Mouse (Mus musculus): Measurements from ENCODE around the gene Pef1.

GRCm38 (mm10) chr4:130107444-130108131 lies 5.2 kb downstream of the Pef1 start:
- TF ChIP-seq POLR2A (IDR thresholded peaks at IDR 0.05; ENCODE audit: insufficient read depth, low read length) (no peak), CTCF (IDR thresholded peaks at IDR 0.05; ENCODE audit: low read depth, low read length) (no peak)

Measured in ES-Bruce4 (cell line).